Mouse (Mus musculus) c-Kit-positive CD71-positive TER-119-positive erythroid progenitor cells, embryonic 14.5 days (primary cell): ENCODE data around the gene Cmtm5.

Experiments used
- DNase-seq: peaks from one replicate; pipeline ENCODE4 v3.0.0-alpha.2; 2013; ENCODE audit warnings: low spot score

Gene Cmtm5

GRCm38 (mm10) chr14:54935904-54936830, at the start of gene Cmtm5:
Gene Cmtm5, plus strand, starts transcription at chr14:54936261.
- DNase-seq, result no peak

DNA sequence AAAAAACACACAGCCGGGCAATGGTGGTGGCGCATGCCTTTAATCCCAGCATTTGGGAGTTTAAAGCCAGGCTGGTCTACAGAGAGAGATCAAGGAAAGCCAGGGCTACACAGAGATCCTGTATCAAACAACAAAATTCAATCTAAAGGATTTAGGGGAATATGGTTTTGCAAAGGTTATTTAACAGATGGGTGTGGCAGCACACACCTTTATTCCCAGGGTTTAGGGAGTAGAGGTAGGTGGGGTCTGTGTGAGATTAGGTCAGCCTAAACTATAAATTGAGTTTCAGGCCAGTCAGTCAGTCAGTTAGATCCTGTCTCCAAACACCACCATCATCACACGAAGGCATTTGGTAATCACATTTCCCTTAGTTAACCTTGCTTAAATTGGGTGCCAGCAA, 43.9 kb upstream of the Cmtm5 start, which contains the start of gene Pabpn1:
Gene Pabpn1 (plus strand): TSS at position 301 of the 400 bp plus-strand sequence.
- DNase-seq, result no peak

- DNase-seq, result peak; percentile 100
Observed at GRCm38 (mm10) chr14:54893651-54894181, 42.3 kb upstream of the Cmtm5 start.

DNA sequence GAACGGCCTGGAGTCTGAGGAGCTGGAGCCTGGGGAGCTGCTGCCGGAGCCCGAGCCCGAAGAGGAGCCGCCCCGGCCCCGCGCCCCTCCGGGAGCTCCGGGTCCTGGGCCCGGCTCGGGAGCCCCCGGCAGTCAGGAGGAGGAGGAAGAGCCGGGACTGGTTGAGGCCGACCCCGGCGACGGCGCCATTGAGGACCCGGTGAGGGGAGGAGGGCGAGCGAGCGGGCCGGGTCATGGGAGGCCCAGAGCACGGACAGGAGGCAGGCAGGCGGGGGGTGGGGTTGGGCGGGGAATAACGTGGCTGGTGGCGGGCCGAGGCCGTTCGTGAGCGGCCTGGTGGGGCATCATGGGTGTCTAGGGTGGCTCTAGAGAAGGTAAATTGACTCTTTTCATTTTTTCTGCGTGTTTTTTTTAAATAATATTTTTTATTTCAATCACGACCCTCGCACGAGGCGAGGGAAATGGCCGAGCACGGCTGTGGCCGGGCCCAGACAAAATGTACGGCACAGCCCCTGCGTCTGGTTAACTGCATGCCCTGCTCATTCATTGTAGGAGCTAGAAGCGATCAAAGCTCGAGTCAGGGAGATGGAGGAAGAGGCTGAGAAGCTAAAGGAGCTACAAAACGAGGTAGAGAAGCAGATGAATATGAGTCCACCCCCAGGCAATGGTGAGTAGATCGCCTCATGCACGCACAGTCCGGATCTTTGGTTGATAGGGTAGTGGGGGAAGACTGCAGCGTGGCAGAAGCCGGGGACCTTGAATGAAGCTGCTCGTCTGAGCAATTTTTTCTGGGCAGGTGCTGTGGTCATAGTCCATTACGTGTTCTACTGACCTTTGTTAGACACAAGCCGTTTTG, 41.5 kb upstream of the Cmtm5 start:
- DNase-seq, result peak; percentile 46

GRCm38 (mm10) chr14:54897445-54897844, 38.6 kb upstream of the Cmtm5 start:
- no peak for DNase-seq

DNA sequence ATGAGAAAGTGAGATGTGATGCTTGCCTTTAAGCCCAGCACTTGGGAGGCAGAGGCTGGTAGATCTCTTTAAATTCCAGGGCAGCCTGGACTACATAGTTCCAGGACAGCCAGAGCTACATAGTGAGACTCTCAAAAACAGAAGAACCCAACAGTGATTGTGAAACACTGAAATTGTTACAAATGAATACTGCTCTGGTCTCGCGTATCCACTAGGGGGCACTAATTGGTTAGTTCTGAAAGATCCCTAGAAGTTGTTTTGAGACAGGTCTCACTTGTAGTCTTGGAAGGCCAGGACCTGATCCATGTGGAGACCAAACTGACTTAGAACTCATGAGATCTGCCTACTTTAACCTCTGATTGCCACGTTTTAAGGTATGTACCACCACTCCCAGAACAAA, 35.7 kb upstream of the Cmtm5 start:
- DNase-seq, result peak; percentile 55

- no peak for DNase-seq
Observed at GRCm38 (mm10) chr14:54903641-54904040, 32.4 kb upstream of the Cmtm5 start.

- no peak for DNase-seq
Observed at GRCm38 (mm10) chr14:54908682-54909081, 27.4 kb upstream of the Cmtm5 start.

DNA sequence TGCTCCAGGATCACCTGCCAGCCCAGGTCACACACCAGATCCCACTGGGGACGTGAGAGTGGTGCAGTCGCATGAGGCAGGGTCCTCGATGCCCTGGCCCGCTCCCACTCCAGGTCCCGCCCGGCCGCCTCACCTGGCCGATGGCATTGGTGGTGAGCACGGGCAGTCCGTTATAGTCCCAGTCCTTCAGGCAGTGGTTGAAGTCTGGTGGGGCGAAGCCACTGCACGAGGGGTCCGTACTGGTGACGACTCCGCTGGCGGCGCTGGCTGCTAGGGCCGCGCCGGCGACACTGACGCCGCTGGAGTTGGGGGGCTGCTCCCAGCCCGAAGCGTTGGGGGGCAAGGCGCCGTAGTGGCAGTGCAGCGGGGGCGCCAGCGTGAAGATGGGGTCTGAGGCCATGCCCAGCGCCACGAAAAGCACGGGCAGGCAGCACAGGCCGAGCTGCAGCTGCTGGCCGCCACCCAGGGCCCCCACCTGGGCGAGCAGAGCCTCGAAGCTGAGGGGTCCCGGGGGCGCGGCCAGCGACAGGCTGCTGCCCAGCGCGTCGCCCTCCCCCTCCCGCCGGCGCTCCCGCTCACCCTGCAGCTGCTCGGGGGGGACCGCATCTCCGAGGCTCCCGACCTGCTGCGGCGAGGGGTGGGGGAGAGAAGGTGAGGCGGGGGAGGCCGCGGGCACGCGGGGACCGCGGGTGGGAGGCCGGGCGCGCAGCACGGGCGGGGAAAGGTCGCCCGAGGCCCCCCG, 23.8 kb upstream of the Cmtm5 start:
- DNase-seq, result no peak

DNA sequence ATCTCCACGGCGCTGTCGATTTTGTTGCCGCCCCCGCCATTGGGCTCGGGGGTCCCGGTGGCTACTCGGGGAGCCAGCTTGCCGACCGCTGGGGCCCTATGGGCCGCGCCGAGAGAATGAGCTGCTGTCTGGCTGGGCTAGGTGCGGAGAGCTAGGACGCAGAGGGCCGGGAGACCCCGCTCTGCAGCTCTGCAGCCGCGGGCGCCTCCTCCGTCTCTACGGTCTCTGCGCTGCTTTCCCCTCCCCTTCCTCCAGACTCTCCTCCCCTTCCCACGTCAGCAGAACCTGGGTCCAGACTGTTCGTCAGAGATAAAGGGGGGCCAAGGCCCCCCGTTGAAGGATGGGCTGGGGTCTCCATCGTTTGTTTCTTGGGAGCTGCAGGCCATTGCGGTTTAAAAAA, 23.2 kb upstream of the Cmtm5 start, which contains the start of gene Slc22a17:
Gene Slc22a17 (minus strand): TSS at position 247 of the 400 bp plus-strand sequence.
- no peak for DNase-seq

- DNase-seq, result no peak
Observed at GRCm38 (mm10) chr14:54913343-54913742, 22.7 kb upstream of the Cmtm5 start.

- DNase-seq, result no peak
Observed at GRCm38 (mm10) chr14:54920076-54920685, 15.9 kb upstream of the Cmtm5 start.

DNA sequence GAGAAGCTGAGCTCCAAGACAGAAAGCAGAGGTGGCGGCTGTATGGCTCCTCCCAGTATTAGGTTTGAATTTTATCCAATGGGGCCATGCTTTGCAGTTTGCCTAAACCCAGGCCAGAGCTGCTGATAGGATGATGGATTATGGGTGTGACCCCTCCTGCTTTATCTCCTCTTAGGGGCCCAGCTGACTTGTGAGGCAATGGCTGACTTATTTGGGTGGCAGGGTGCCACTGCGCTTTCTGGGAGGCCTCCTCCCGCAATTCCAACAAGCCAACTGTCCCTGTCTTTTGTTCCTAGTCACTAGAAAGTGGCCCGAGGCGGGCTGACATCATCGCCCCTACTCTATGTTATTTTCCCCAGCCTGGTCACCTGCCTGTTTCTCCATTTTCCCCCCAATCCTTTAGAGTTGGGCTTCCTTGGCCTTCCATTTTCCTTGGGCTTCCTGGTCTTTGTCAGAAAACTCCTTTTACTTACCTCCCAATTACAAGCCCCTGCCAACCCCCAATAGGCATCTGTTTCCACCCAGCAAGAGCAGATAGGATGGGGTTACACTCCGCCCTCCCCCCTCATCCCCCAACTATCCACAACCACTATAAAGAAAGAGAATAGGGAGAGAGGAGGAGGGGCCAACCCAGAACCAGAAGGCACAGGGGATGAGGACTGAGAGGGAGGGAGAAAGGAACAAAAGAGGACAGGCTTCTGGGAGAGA, 11.3 kb upstream of the Cmtm5 start:
- peak; percentile 40 for DNase-seq

DNA sequence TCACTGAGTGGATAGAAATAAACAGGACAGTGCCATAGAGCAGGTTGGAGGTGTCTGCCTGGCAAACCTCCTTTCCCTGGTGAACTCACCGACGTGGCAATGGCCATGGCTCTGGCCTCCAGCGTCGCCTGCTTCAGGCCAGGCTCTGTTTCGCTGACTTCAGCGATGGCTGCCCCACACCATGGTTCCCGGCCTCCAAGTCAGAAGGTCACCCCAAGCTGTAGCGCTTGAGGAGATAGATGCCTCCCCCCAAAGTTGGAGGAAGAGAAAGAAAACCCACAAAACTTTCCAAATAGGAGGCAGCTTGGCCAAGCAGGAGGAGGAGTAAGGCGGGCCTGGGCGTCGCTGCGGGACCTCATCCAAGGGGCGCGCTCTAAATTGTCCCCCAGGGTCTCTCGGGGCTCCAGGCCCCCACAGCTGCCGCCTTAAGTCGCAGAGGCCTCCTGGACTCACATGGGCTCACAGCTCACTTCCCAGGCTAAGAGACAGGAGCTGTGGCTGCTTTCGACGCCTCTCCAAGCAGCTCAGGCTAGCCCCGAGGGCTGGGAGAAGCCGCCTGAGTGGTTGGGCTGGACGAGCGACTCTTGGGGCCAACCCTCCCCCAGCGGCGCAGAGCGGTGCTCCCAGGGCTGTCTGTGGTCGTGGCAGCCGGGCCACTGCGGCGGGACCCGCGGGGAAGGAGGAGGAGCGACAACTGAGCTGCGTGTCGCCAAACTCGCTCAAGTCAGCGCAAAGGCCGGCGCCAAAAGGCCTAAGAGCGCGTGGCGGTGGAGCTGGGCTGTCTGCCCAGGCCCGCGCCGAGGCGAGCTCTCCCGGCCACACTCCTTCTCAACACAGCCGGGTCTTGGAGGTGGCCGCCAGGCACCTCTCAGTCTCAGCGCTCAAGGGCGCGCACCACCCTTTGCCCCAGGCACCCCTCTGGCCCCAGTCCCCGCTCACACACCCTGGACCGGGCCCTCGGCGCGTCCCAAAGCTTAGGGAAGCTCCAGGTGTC, 10.4 kb upstream of the Cmtm5 start, which contains the start of gene Efs:
Gene Efs (minus strand): TSS at position 778 of the 994 bp plus-strand sequence.
- DNase-seq, result no peak

GRCm38 (mm10) chr14:54926401-54927158, 9.5 kb upstream of the Cmtm5 start:
- DNase-seq, result no peak

- DNase-seq, result no peak
Observed at GRCm38 (mm10) chr14:54927296-54927695, 8.8 kb upstream of the Cmtm5 start.

GRCm38 (mm10) chr14:54929801-54930200, 6.3 kb upstream of the Cmtm5 start:
- no peak for DNase-seq

GRCm38 (mm10) chr14:54930431-54930830, 5.6 kb upstream of the Cmtm5 start:
- DNase-seq, result no peak
